Mouse (Mus musculus): ENCODE results near the gene Dtx3l. TPM values are rescaled to one million over a fixed set of nuclear protein-coding genes. Genes with fewer than 3 reads are reported as not detected.

Gene Dtx3l
- 10.8 TPM for polyA plus RNA-seq (2014; fragmentation: Illumina TruSeq; extraction: RNeasy Lipid Tissue Mini Kit (QIAGEN cat#74804); ENCODE audit: low read depth, low replicate concordance)

DNA sequence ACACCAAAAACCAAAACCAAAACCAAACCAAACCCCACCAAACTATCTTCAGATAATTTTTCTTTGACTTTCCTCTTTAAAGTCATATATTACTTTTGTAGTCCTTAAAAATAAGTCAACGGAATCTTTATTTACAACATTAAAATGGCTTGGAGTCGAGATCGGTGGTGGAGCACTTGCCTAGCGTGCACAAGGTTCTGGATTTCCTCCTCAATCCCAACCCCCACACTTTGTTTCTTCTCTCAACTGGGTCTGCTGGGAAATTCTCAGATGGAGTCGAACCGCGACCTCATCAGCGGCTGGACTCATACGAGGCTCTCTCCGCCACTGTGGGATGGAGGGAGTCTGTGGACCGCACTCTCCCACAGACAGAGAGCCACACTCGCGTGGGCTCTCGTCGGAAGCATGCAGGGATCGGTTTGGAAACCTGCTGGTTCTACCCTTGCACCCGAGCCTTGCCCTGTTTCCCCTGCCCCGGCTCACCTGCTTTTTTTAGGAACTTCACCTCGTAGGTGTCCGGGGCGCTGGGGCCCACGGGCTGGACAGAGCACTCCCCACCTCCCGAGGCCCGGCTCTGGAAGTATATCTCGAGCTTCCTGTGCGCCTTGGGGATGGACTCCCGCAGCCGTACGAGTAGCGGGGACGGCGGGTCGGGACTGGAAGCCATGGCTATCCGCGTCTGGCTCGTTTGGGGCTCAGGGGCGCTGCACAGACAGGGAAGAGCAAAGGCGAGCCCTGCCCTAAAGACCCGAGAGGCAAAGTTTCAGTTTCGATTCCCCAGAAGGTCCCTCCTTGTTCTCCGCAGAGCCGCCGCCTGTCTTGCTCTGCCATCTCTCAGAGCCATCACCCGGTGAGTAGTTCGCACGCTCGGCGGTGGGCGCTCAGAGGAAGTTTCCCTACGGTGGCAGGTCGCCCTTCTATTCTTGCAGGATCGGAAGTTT lies at the start of gene Dtx3l, which contains the start of gene Parp9:
Gene Dtx3l (minus strand): TSS at position 941 of the 941 bp plus-strand sequence.
Gene Parp9 (plus strand): TSS at position 260 of the 941 bp plus-strand sequence.

GRCm38 (mm10) chr16:35978450-35978849 lies 39.5 kb upstream of the Dtx3l start, which contains the start of gene Kpna1:
Gene Kpna1 (plus strand): TSS chr16:35978750.

Other genes with a start within 250 kb of the Dtx3l start
- 20.4 TPM for gene Dirc2, start 169.8 kb downstream of the Dtx3l start, polyA plus RNA-seq (2014; fragmentation: Illumina TruSeq; extraction: RNeasy Lipid Tissue Mini Kit (QIAGEN cat#74804); ENCODE audit: low read depth, low replicate concordance)
- 5.8 TPM for gene Hspbap1, start 168.8 kb downstream of the Dtx3l start, polyA plus RNA-seq (2014; fragmentation: Illumina TruSeq; extraction: RNeasy Lipid Tissue Mini Kit (QIAGEN cat#74804); ENCODE audit: low read depth, low replicate concordance)
- gene Parp14, start 67.6 kb downstream of the Dtx3l start, polyA plus RNA-seq (2014; fragmentation: Illumina TruSeq; extraction: RNeasy Lipid Tissue Mini Kit (QIAGEN cat#74804); ENCODE audit: low read depth, low replicate concordance), result 11.1 TPM
- gene Parp9, start 681 bp downstream of the Dtx3l start, polyA plus RNA-seq (2014; fragmentation: Illumina TruSeq; extraction: RNeasy Lipid Tissue Mini Kit (QIAGEN cat#74804); ENCODE audit: low read depth, low replicate concordance), result 22.2 TPM
- gene Kpna1, start 39.6 kb upstream of the Dtx3l start, polyA plus RNA-seq (2014; fragmentation: Illumina TruSeq; extraction: RNeasy Lipid Tissue Mini Kit (QIAGEN cat#74804); ENCODE audit: low read depth, low replicate concordance), result 72.4 TPM
- gene Wdr5b, start 102.0 kb upstream of the Dtx3l start, polyA plus RNA-seq (2014; fragmentation: Illumina TruSeq; extraction: RNeasy Lipid Tissue Mini Kit (QIAGEN cat#74804); ENCODE audit: low read depth, low replicate concordance), result 8.0 TPM
- gene Fam162a, start 132.4 kb upstream of the Dtx3l start, polyA plus RNA-seq (2014; fragmentation: Illumina TruSeq; extraction: RNeasy Lipid Tissue Mini Kit (QIAGEN cat#74804); ENCODE audit: low read depth, low replicate concordance), result 120 TPM
- gene Ccdc58, start 132.5 kb upstream of the Dtx3l start, polyA plus RNA-seq (2014; fragmentation: Illumina TruSeq; extraction: RNeasy Lipid Tissue Mini Kit (QIAGEN cat#74804); ENCODE audit: low read depth, low replicate concordance), result 186 TPM
- not detected for gene Csta1, start 192.1 kb upstream of the Dtx3l start, polyA plus RNA-seq (2014; fragmentation: Illumina TruSeq; extraction: RNeasy Lipid Tissue Mini Kit (QIAGEN cat#74804); ENCODE audit: low read depth, low replicate concordance)
- gene Stfa2l1, start 217.7 kb upstream of the Dtx3l start, polyA plus RNA-seq (2014; fragmentation: Illumina TruSeq; extraction: RNeasy Lipid Tissue Mini Kit (QIAGEN cat#74804); ENCODE audit: low read depth, low replicate concordance), result not detected
- not detected for gene Gm5483, start 245.1 kb upstream of the Dtx3l start, polyA plus RNA-seq (2014; fragmentation: Illumina TruSeq; extraction: RNeasy Lipid Tissue Mini Kit (QIAGEN cat#74804); ENCODE audit: low read depth, low replicate concordance)